Mouse (Mus musculus) telencephalon, adult 2 months (tissue): ENCODE measurements around the gene Kcnj12.
A peak's percentile ranks its signal among the peaks of the same experiment; 100 is the strongest.

ENCODE experiments used
- DNase-seq: peaks from one replicate; pipeline ENCODE4 v3.0.0-alpha.2; 2011; ENCODE audit warnings: low read depth, low spot score

Gene Kcnj12

GRCm38 (mm10) chr11:61024996-61025395, 2.6 kb downstream of the Kcnj12 start:
- no peak for DNase-seq

- DNase-seq, result no peak
These were observed 3.2 kb downstream of the Kcnj12 start for GRCm38 (mm10) chr11:61025594-61025993.

- DNase-seq, result no peak
These were observed 4.0 kb downstream of the Kcnj12 start for GRCm38 (mm10) chr11:61026381-61026780.

GRCm38 (mm10) chr11:61027160-61027559, 4.8 kb downstream of the Kcnj12 start:
- DNase-seq, result no peak

GRCm38 (mm10) chr11:61028211-61028950, 6.0 kb downstream of the Kcnj12 start:
- no peak for DNase-seq

- no peak for DNase-seq
These were observed 6.9 kb downstream of the Kcnj12 start for GRCm38 (mm10) chr11:61029116-61029740.

GRCm38 (mm10) chr11:61029864-61030595, 7.7 kb downstream of the Kcnj12 start:
- no peak for DNase-seq

- DNase-seq, result no peak
These were observed 8.8 kb downstream of the Kcnj12 start for GRCm38 (mm10) chr11:61031137-61031536.

- DNase-seq, result no peak
These were observed 9.5 kb downstream of the Kcnj12 start for GRCm38 (mm10) chr11:61031658-61032445.

- no peak for DNase-seq
These were observed 10.1 kb downstream of the Kcnj12 start for GRCm38 (mm10) chr11:61032481-61032880.

GRCm38 (mm10) chr11:61033160-61033559, 10.8 kb downstream of the Kcnj12 start:
- DNase-seq, result no peak

GRCm38 (mm10) chr11:61036639-61037038, 14.3 kb downstream of the Kcnj12 start:
- DNase-seq, result no peak

GRCm38 (mm10) chr11:61038277-61038782, 16.0 kb downstream of the Kcnj12 start:
- no peak for DNase-seq

- peak; percentile 78 for DNase-seq
These were observed 18.7 kb downstream of the Kcnj12 start for GRCm38 (mm10) chr11:61040856-61041652.

- DNase-seq, result no peak
These were observed 20.2 kb downstream of the Kcnj12 start for GRCm38 (mm10) chr11:61042593-61042992.

GRCm38 (mm10) chr11:61043055-61043992, 21.0 kb downstream of the Kcnj12 start:
- no peak for DNase-seq

- DNase-seq, result no peak
These were observed 22.4 kb downstream of the Kcnj12 start for GRCm38 (mm10) chr11:61044741-61045140.

- DNase-seq, result no peak
These were observed 25.1 kb downstream of the Kcnj12 start for GRCm38 (mm10) chr11:61047441-61047840.

- no peak for DNase-seq
These were observed 28.8 kb downstream of the Kcnj12 start for GRCm38 (mm10) chr11:61051151-61051550.

GRCm38 (mm10) chr11:61056871-61057270, 34.5 kb downstream of the Kcnj12 start:
- DNase-seq, result no peak
